Mouse (Mus musculus): ENCODE data around the gene Aldh1a1.
"Not testable (repeated sequence)": the region's sequence is repeated elsewhere in the genome, so short reads cannot be mapped to it uniquely, and the experiment has no call there.

The Aldh1a1 gene

DNA sequence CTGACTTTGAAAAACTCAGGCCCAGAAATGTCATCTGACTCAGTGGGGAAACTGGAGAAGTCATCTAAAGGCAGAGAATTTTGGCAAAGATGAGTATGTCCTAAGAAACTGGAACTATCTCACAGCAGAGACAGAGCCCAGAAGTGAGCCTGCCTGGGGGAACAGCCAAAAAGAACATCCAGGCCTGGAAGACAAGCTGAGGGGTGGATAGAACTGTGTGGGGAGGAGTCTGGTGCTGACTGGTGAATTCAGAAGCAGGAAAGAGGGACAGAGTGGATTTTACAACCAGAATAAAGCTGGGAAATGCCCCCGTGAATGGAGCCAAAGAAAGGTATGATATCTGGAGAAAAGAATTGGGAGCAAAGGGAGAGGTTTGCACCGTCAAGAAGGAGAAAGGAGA is at the start of gene Aldh1a1:
Gene Aldh1a1 (plus strand): TSS at position 225 of the 400 bp plus-strand sequence.
- DNase-seq (ENCODE audit: low spot score in 2 of 2) = peak in 1 of 2 experiments; percentile 9

DNA sequence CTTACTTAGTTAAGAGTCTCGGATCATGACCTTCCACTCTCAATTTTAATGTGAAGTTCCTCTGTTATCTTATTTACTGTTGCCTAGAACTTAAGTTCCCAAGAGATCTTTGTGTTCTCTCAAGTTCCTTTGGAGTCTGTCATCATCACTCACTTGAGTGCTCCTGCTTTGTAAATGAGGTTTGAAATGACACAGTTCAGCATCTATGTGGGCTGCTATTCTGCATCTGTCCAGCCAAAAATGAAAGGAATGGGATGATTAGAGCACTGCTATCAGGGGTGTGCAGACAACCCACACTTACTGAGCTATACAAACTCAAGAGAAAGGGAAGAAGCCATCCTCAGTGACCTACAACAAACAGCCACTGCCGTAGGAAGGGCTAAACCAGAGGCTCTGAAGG is 44.7 kb upstream of the Aldh1a1 start:
- DNase-seq (ENCODE audit: low spot score in 2 of 2) = no peak

DNA sequence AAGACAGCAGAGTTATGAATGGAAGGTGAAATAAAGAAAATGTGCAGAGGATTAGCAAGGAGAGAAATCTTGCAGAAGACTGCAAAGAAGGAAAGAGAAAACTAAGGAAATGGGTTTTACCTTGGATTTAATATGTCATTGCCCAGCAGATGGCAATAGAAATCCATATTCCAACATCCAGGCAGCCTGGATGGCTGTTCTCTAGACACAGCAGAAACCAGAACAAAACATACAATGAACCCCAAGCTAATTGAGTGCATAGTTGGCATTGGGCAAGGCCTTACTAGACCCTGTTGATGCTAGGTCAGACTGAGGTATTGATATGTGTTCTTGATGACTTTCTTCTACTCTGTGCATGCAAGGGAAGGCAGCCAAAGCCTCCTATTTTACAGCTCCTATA is 43.0 kb upstream of the Aldh1a1 start:
- no peak for DNase-seq (ENCODE audit: low spot score in 2 of 2)

DNA sequence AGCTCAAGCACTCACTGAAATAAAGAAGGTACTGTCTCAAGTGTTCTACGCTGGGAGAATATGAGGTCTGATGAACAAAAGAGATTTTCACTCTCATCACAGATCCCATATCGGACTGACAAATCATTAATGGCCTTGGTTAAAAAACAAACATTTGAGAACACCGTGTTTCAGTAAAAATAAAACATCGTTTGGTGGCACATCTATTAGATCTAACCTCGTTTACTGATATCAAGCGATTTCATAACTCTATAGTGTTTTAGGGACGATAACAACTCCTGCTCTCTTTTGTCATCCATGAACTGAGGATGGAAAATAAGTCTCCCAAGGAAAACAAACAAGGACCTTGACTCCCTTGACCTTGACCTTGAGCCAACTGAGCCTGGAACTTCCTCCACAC is 41.5 kb upstream of the Aldh1a1 start:
- DNase-seq (ENCODE audit: low spot score in 2 of 2) = no peak

DNA sequence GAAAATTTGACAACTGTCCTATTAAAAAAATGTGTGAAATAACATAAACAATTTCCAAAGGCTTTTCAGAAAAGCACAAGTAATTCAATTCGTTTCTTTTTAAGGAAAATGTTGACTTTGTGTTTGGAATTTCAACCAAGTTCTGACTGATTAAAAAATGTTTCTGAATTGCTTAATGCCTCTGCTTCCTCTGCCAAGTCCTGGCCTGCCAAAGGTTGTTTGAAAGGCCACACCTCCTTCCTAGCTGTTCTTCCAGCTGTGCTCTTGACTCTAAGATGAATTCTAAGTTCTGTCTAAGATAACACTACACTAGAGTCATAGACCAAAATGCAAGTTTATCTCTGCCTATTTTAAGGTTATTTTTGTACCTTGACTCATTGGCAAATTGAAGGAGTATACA is 8.0 kb upstream of the Aldh1a1 start:
- no peak for DNase-seq (ENCODE audit: low spot score in 2 of 2)

DNA sequence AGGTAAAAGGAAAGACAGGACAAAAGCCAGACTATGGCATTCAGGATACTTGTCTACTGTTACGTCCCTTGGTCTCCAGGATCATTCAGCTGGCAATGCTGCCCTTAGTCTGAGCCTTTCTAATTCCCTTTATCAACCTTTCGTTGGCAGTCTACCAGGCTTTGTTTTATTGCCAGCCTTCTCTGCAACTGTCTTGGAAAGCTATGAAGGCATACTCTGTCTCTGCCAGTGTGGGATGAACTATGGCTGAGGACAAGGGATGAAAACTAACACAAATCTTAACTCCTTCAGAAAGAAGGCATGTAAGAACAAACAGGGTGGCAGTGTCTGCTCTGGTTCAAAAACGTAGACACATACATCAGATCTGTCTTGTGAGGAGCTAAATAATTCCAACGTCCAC is 565 bp upstream of the Aldh1a1 start:
- no peak for DNase-seq (ENCODE audit: low spot score in 2 of 2)

DNA sequence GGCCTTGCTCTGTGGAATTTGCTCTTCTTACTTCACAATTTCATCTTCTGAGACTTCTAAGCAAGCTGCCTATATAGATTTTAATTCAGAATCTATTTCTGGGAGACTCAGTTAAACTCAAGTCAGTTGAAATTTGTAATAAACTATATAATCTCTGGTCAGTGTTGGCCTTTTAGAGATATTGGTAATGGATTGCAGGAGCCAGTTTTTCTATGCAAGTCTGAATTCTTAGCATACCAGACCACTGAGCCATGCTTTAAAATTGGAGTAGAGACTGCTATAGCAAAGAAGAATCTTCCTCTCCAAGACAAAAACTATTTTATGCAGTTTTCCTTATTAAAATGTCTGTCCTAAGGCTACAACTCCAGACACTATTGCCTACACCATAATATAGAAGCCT is 4.0 kb downstream of the Aldh1a1 start:
- no peak for DNase-seq (ENCODE audit: low spot score in 2 of 2)

DNA sequence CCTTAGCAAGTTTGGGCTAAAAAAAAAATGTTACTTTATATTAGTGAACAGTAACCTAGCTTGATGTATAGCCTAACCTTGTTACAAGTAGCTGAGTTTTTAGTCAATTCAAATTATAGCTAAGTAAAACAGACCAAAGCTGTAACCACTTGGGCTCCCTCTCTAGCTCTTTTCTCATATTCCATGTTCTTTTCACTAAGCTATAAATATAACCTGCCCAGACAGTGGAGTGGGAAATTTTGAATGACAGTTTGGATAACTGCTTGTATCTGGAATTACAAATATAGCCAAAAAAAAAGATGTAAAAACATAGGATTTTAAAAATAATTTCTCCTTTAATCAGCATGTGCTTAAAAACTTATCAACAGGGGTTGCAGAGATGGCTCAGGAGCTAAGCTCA is 12.8 kb downstream of the Aldh1a1 start:
- no peak for DNase-seq (ENCODE audit: low spot score in 2 of 2)

DNA sequence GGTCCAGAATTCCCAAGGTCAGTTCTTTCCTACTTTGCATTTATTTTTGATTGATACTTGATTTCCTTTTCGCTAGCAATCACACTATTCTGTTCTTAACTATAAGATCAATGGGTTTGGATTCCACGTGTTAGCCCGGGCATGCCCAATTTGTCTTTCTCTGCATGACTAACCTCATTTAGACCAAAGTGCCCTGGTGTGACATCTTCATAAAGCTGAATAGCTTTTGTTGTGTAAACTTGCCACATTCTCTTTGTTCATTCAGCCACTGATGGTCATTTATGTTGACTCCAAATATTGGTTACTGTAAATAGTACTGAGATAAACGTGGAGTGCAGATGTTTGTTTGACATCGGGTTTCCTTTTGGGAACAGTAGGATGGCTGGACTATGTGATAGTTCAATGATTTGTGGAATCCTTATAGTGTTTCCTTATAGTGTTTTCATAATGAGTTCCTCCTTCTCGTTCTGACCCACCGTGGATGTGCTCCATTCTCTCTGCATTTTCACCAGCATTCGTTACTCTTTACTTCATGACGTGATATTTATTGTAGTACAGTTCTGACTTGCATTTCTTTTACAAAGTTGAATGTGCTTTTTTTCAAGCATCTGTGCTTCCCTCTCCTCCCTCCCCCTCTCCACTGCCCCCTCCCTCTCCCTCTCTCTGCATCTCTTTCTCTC is 14.6 kb downstream of the Aldh1a1 start:
- DNase-seq (ENCODE audit: low spot score in 2 of 2) = no peak

DNA sequence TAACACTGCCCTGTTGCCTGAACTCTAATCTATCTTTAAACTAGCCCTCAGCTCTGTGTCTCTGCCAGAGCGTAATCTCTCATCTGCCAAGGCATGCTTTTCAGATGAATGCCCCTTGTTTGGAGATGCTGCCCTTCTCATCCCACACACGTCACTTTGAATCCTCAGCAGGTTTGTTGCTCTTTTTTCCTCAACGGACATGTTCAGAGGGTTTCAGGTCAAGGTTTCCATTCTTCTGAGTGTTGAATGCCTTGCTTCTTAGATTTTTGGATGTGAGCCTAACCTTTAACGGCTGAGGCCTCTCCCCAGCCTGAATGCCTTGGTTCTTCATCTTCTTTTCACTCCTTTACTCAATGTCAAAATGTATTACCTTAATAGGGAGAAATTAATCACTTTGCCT is 16.1 kb downstream of the Aldh1a1 start:
- DNase-seq (ENCODE audit: low spot score in 2 of 2) = no peak

DNA sequence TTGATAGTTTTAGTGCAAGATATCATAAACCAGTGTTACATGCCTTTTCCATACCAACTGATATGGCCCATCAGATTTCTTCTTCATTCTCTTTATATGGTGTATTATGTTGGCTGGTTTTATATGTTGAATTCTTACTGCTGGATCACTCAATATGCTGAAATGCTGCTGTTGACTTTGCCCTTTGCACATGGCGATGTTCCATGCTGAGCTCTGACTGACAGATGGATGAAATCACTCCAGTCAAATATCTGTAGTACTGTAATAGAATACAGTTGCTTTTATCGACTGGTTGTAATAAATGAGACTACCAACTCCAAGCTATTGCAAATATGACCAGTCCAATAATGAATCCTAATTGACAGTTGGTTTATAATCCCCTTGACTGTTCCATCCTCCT is 19.5 kb downstream of the Aldh1a1 start:
- DNase-seq (ENCODE audit: low spot score in 2 of 2) = no peak

DNA sequence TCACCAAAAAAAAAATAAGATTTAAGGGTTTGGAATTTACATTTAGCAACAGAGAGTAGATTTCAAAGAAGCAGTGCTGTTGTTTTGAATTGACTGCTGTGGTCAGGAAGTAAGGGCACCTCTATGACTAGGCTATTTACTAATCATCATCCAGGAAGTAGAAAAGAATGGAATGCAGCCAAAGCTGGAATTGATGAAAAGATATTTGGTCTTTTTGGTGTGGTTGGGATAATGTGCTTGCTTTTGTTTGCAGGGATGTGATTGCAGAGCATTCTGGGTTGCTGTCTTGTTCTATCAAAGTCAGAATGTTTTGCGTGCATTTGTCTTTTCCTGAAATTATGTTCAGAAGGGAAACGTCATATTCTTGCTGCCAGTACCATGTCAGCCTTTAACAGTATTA is 20.7 kb downstream of the Aldh1a1 start:
- DNase-seq (ENCODE audit: low spot score in 2 of 2) = no peak

DNA sequence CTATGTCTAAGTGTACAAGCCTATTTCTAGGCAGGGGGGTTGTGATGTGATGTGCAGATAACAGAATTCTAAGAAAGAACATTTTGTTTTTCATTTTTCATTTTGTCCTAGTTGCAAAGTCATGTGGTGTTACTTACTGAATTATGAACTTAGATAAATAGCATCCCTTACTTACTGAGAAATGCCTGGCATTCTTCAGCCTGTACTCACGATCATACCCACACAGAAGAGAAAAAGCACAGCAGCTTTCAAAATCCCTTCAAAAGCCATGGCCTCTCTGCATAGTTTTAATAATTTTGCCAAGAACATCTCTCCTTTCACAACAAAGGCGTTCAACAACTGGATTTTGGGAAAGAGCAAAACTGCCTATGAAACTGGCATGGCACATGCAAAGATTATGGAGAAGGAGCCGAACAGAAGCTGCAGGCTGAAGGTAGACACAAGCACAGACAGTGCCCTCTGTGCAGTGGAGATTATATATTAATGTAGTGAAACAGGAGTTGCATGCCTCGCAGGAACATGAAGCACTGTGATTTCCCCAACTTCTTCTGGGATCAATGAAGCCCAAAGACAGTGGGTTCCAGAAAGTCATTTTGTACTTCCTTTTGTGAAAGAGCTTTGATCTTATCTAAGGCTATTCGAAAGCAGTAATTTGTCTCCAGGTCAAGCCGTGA is 21.3 kb downstream of the Aldh1a1 start:
- no peak for DNase-seq (ENCODE audit: low spot score in 2 of 2)

DNA sequence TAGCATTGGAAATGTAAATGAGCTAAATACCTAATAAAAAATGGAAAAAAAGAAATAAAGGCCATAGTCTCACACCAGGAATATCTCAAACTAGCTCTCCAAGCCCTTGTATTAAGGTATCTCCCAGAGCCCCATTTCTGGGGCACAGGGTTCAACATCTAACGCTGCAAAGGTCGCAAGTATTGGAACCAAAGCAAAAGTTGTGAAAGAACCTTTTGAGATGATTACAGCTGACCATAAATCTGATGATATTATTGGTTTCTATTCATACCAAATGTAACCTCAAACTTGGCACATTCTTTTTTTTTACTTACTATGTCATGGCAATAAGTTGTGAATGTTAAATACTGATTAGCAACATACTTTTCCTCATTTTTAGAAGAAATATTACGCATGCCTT is 24.0 kb downstream of the Aldh1a1 start:
- no peak for DNase-seq (ENCODE audit: low spot score in 2 of 2)

DNA sequence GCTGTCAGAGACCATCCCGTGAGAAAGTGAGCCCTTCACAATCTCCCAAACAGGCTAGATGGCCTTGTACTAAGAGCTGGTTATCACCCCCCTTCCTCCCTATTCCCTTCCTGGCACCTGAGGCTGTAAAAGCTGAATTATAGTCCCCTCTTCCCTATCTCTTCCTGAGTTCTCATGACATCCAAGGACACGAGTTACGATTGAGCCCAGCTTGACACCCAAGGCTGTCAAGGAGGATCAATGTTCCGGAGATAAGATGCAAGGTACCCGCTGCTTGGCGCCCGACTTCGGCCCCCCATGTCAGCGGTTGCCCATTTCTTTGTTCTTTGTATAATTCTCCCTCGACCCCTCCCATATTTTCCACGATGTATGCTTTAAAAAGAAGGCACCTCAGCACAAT is 36.6 kb downstream of the Aldh1a1 start:
- not testable (repeated sequence) for DNase-seq (ENCODE audit: low spot score in 2 of 2)

DNA sequence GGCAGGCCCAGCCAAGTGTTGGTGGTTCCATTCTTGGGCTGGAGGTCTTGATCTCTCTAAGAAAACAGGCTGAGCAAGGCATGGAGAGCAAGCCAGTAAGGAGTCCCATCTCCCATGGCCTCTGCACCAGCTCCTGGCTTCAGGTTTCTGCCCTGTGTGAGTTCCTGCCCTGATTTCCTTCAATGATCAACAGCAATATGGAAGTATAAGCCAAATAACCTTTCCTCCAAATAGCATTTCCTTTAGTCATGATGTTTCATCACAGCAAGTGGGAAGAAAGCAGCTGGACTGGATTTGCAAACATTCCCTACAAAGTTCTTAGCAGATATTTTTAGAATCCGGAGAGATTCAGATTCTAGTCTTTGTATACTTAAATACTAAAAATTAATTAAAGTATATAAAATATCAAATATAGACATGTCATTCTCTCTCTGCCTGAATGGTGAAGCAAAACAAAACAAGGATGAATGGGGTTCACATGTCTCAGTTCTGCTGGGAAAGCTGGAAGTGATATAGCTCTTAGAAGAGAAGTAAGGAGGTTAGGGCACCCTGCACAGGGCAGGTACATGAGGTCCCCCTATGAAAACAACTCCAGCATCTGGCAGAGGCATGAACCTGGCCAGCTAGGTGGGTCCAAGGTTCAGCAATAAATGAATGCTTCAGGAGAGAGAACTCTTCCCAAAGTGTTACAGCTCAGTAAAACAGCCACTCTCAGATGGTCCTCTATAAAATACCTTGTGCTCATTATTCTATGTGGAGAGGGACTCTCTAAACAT is 37.6 kb downstream of the Aldh1a1 start:
- DNase-seq (ENCODE audit: low spot score in 2 of 2) = no peak

DNA sequence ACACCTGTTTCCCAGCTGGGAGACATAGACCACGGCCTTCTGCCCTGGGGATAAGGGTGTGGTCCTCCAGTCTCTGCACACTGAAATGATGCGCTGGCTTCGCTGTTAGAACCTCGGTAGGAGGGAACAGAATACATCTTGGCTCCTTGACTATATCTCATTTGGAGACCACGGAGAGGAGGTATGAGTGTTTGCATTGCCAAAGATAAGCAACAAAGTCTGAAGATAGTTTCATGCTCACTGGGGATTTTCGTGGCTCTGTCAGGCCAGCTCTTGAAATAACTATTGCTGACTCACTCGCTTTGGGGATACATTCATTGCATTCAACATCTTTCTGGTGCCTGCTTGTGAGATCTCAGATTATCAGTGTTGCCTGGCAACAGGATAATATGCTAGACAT is 44.0 kb downstream of the Aldh1a1 start:
- DNase-seq (ENCODE audit: low spot score in 2 of 2) = peak in 1 of 2 experiments; percentile 44

DNA sequence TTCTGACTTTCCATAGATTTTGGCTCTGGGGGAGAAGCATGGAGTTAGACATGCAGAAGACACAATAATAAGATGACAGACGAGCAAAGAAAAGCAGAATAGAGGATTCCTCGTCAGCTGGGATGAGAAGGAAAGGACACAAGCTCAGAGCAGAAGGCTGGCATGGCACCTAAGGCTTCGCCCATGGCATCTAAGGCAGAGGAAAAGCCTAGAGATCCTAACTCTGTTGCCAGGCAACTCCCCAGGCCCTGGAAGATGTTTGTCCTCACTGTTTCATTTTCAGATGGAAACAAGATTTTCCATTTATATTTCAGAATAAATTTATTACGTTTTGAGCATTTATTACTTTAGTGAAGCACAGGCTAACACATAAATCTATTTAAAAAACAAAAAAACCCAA is 48.5 kb downstream of the Aldh1a1 start:
- DNase-seq (ENCODE audit: low spot score in 2 of 2) = no peak

DNA sequence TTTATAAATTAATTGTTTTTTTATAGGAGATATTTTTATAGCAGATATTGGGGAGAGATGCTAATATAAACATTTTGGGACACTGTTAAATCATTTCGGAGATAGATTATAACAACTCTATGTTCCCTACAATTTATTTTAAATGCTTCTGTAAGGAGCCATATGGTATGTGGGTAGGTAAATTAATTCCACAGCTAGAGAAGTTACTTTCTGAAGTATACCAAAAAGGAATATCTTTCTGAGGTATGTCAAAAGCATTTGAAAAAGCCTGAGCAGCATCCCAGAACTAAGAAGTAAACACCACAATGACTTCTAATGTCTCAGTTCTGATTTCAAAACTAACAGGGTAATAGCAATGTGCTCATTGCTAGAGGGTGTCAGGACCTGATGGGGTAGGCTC is 49.4 kb downstream of the Aldh1a1 start:
- DNase-seq (ENCODE audit: low spot score in 2 of 2) = no peak

DNA sequence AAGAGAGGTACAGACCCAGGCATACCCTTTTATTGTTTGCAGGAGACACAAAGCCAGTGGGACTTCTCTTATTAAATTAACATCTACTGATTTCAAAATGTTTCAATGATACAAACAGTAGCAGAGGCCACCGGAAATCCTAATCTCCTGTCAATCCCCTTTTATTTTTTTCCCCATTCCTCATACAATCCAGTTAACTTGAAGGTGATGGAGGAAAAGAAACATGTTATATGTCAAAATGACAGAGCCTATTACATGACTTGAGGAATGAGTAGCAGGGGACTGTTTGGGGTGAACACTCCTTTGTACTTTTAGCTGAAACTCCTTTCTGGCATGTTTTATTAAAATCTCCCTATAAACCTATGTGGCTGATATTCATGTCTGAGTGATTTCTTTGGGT is 51.3 kb downstream of the Aldh1a1 start:
- DNase-seq (ENCODE audit: low spot score in 2 of 2) = no peak

DNA sequence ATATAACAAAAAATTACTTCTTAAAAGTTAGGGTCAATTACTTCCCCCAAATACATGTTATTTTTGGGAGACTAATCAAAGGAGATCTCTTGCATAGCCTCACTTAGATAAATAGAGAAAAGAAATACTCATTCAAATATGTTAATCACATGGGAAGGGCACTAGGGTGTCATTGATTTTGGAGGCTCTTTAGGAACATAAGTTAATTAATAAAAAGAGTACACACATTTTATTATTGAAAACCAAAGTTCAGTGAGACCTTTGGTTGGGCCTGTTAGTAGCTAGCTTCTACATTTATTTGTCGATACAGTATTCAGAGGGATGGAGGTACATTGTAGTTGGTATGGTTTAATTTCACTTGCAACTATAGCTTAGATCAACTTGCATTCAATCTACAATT is 52.4 kb downstream of the Aldh1a1 start:
- DNase-seq (ENCODE audit: low spot score in 2 of 2) = no peak

DNA sequence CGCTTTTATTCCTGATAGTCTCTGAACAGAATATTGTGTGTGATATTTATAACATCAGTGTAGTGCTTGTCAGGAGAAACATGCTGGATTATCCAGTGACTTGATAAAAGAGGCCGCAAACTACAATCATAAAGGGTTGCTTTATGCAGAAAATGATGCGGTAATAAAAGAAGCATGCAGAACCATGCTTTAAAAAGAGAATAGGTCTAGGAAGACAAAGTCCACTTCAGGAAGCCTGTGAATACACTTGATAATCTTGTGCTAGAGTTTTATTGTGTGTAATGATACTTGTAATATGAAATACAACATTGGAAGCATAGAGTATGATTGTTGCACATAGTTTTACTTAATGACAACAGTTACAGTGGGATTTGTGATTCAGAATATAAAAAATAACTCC is 54.5 kb downstream of the Aldh1a1 start:
- DNase-seq (ENCODE audit: low spot score in 2 of 2) = no peak

DNA sequence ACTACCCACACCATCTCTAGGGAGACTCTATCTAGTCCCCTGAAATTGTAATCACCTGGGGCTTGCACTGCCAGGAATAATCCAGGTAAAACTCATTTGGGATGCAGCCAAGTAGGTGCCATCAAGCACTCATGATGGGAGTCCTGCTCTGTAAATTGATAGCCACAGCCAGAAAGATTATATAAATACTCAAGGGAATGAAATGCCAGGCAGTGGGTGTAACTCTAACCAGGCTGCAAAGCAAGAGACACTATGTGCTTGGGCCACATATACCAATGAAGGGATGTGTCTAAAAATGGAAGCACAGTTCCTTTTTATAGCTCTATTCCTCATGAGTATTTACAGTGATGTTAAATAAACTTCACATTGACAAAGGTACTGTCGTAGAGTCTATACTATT is 56.9 kb downstream of the Aldh1a1 start:
- DNase-seq (ENCODE audit: low spot score in 2 of 2) = no peak
